ENCODE assay signal across 19 mouse cellular contexts in the genomic region with DNA sequence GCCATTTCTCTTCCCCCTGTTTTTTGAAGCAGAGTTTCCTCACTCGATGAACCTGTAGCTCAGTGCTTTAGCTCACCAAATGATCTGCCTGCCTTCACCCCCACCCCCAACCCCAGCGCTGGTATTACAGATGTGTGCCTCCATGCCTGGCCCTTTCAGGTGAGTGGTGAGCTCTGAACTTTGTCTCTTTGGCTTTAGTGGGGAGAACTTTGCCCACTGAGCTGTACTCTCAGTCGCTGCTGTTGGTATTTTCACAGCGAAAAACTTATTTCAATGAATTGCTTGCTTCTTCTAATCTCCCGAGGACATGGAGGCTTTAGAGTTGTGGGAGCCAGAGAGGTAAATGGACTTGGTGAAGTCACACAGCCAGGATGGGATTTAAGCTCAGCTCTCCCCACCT. TPM values are rescaled to one million over a fixed set of nuclear protein-coding genes. Genes with fewer than 3 reads are reported as not detected.
DNase-seq lines count a peak whose midpoint lies in the region; ATAC-seq lines count a peak whose summit lies in the region.
"Had no signal": no experiment of that assay in that cellular context is flagged by ENCODE, and none has a peak within 500 bp of the region (broad histone marks: within the 10 kb centered on the region; RNA-seq: fewer than 3 reads in every experiment).

No protein-coding gene starts in this region.

- H3K36me3 ChIP-seq in kidney, embryonic 14.5 days (ENCODE audit: control insufficient read depth, insufficient read depth, low read length), result no peaks in the 10 kb centered on the region
- no peaks in the 10 kb centered on the region for H3K36me3 ChIP-seq in midbrain, embryonic 13.5 days
- H3K36me3 ChIP-seq in midbrain, embryonic 11.5 days (ENCODE audit: control insufficient read depth, insufficient read depth, low read length), result no peaks in the 10 kb centered on the region
- H3K36me3 ChIP-seq: embryonic facial prominence, embryonic 13.5 days; forebrain, embryonic 12.5 days had no signal

- DNase-seq in kidney, adult 18-20 months, result peak; percentile 8
- DNase-seq in kidney, postnatal 4 days, result no peak
- peak; percentile 26 to 40 for DNase-seq in kidney, postnatal 36 days
- DNase-seq in midbrain, embryonic 11.5 days (ENCODE audit: low spot score, missing footprints), result no peak
- DNase-seq: adrenal gland, adult 2 months; adrenal gland, postnatal 25 days; cerebellum, adult 18-20 months; cerebellum, adult 9-11 months; cerebellum, postnatal 36 days; gastrocnemius, postnatal 10 days; heart, adult 18-20 months; heart, postnatal 10 days; heart, postnatal 4 days had no signal

- 91% methylated on average over 5 of the region's 5 CpGs for WGBS in kidney, embryonic 14.5 days
- 85% methylated on average over 5 of the region's 5 CpGs for WGBS in midbrain, embryonic 13.5 days
- WGBS in midbrain, embryonic 11.5 days, result 85% methylated on average over 5 of the region's 5 CpGs

- H3K9ac ChIP-seq in kidney, embryonic 14.5 days (ENCODE audit: low read depth, low read length), result no peak overlapping the region
- no peak overlapping the region for H3K9ac ChIP-seq in midbrain, embryonic 13.5 days (replicated peaks)
- no peak overlapping the region for H3K9ac ChIP-seq in midbrain, embryonic 11.5 days (ENCODE audit: low read length)
- H3K9ac ChIP-seq: embryonic facial prominence, embryonic 13.5 days; forebrain, embryonic 12.5 days had no signal

- H3K27me3 ChIP-seq in kidney, embryonic 14.5 days (ENCODE audit: control insufficient read depth, insufficient read depth, low read length), result no peaks in the 10 kb centered on the region
- 0 out of 2 replicates have a peak, but pooled peaks cover 9% of the 10 kb centered on the region for H3K27me3 ChIP-seq in midbrain, embryonic 13.5 days
- 0 out of 2 replicates have a peak, but pooled peaks cover 1% of the 10 kb centered on the region for H3K27me3 ChIP-seq in midbrain, embryonic 11.5 days (ENCODE audit: control insufficient read depth, insufficient read depth, low read length)

- H3K9me3 ChIP-seq in kidney, embryonic 14.5 days (ENCODE audit: control insufficient read depth, low read length), result no peaks in the 10 kb centered on the region
- H3K9me3 ChIP-seq in midbrain, embryonic 13.5 days, result no peaks in the 10 kb centered on the region
- no peaks in the 10 kb centered on the region for H3K9me3 ChIP-seq in midbrain, embryonic 11.5 days (ENCODE audit: control insufficient read depth, low read length)
- H3K9me3 ChIP-seq: embryonic facial prominence, embryonic 13.5 days; forebrain, embryonic 12.5 days; heart, embryonic 10.5 days had no signal

- no peaks in the 10 kb centered on the region for H3K4me1 ChIP-seq in kidney, embryonic 14.5 days (ENCODE audit: control insufficient read depth, insufficient read depth, low read length)
- peaks cover 55% of the 10 kb centered on the region for H3K4me1 ChIP-seq in midbrain, embryonic 13.5 days (replicated peaks)
- peaks cover 29% of the 10 kb centered on the region for H3K4me1 ChIP-seq in midbrain, embryonic 11.5 days (ENCODE audit: control insufficient read depth, insufficient read depth, low read length)

- H3K27ac ChIP-seq in kidney, embryonic 14.5 days (ENCODE audit: low read depth, low read length), result no peak overlapping the region
- H3K27ac ChIP-seq in midbrain, embryonic 13.5 days, result peak overlapping the region; percentile 88; the same call in 1 of the 2 replicates
- H3K27ac ChIP-seq in midbrain, embryonic 11.5 days (ENCODE audit: low read depth, low read length), result no peak overlapping the region
- H3K27ac ChIP-seq: embryonic facial prominence, embryonic 13.5 days; heart, embryonic 10.5 days had no signal

- ATAC-seq in kidney, embryonic 14.5 days (ENCODE audit: low FRiP score, low TSS enrichment), result no peak
- no peak for ATAC-seq in midbrain, embryonic 13.5 days
- no peak for ATAC-seq in midbrain, embryonic 11.5 days (ENCODE audit: low FRiP score)
- ATAC-seq: forebrain, embryonic 16.5 days had no signal

- no peak overlapping the region for H3K4me3 ChIP-seq in kidney, embryonic 14.5 days (ENCODE audit: low read length)
- no peak overlapping the region for H3K4me3 ChIP-seq in midbrain, embryonic 13.5 days (replicated peaks)
- no peak overlapping the region for H3K4me3 ChIP-seq in midbrain, embryonic 11.5 days (ENCODE audit: low read depth, low read length)
- H3K4me3 ChIP-seq: embryonic facial prominence, embryonic 13.5 days; forebrain, embryonic 12.5 days; heart, embryonic 10.5 days had no signal

- H3K4me2 ChIP-seq in kidney, embryonic 14.5 days (replicated peaks; ENCODE audit: low read depth, low read length), result no peak overlapping the region
- H3K4me2 ChIP-seq in midbrain, embryonic 13.5 days (replicated peaks), result no peak overlapping the region
- H3K4me2 ChIP-seq in midbrain, embryonic 11.5 days, result no peak overlapping the region
- H3K4me2 ChIP-seq: embryonic facial prominence, embryonic 13.5 days; forebrain, embryonic 12.5 days had no signal

RNA-seq across cellular contexts. Expression of a gene that starts 53.5 kb away (rescaled TPM):
- polyA plus RNA-seq in kidney, embryonic 14.5 days (2014; fragmentation: Nextera tagmentation; extraction: Ambion mirVana), result 0.11 and 0.26 TPM in 2 replicates
- polyA plus RNA-seq in midbrain, embryonic 13.5 days (2015; fragmentation: Nextera tagmentation; extraction: Ambion mirVana), result 2.1 and 2.3 TPM in 2 replicates
- polyA plus RNA-seq in midbrain, embryonic 11.5 days (2014; fragmentation: Nextera tagmentation; extraction: Ambion mirVana), result 0.41 and 0.48 TPM in 2 replicates

Comparison
In these comparisons a context has a peak if more than half of its experiments do, and no peak if none do; other contexts are left out.
1. DNase-seq: peak in kidney, adult 18-20 months (single experiment) and kidney, postnatal 36 days (2 of 2); none in kidney, postnatal 4 days (0 of 2) and midbrain, embryonic 11.5 days (single experiment).